Mouse (Mus musculus): ENCODE results near the gene Carnmt1. TPM values are rescaled to one million over a fixed set of nuclear protein-coding genes. Genes with fewer than 3 reads are reported as not detected.

Gene Carnmt1
- polyA plus RNA-seq, 1 experiment from 2014 or later = 26.5 TPM

- Histone ChIP-seq H3K27ac (ENCODE audit: low read depth, low read length) (no peak overlapping the region), H3K27me3 (ENCODE audit: control insufficient read depth, insufficient read depth, low read length) (0 out of 2 replicates have a peak, but pooled peaks cover 2% of the 10 kb centered on the region), H3K4me1 (ENCODE audit: control insufficient read depth, insufficient read depth, low read length) (no peaks in the 10 kb centered on the region), H3K9ac (ENCODE audit: low read depth, low read length) (no peak overlapping the region), H3K4me3 (ENCODE audit: low read depth, low read length) (no peak overlapping the region), H3K36me3 (ENCODE audit: control insufficient read depth, insufficient read depth, low read length) (no peaks in the 10 kb centered on the region), H3K9me3 (replicated peaks; ENCODE audit: control insufficient read depth, low read length) (no peaks in the 10 kb centered on the region), H3K4me2 (no peak overlapping the region)
- ATAC-seq (replicated peaks; ENCODE audit: insufficient number of reproducible peaks, low FRiP score, low TSS enrichment) = no peak
- 81% methylated on average over 5 of the region's 5 CpGs for WGBS (ENCODE audit: insufficient replicate concordance)
These were observed 32.6 kb upstream of the Carnmt1 start for GRCm38 (mm10) chr19:18637954-18638353.

GRCm38 (mm10) chr19:18638949-18639348 is 31.6 kb upstream of the Carnmt1 start:
- Histone ChIP-seq H3K27ac (ENCODE audit: low read depth, low read length) (no peak overlapping the region), H3K4me2 (no peak overlapping the region), H3K27me3 (ENCODE audit: control insufficient read depth, insufficient read depth, low read length) (no peaks in the 10 kb centered on the region), H3K4me1 (ENCODE audit: control insufficient read depth, insufficient read depth, low read length) (0 out of 2 replicates have a peak, but pooled peaks cover 2% of the 10 kb centered on the region), H3K9ac (ENCODE audit: low read depth, low read length) (no peak overlapping the region), H3K4me3 (ENCODE audit: low read depth, low read length) (no peak overlapping the region), H3K36me3 (ENCODE audit: control insufficient read depth, insufficient read depth, low read length) (no peaks in the 10 kb centered on the region), H3K9me3 (replicated peaks; ENCODE audit: control insufficient read depth, low read length) (no peaks in the 10 kb centered on the region)
- no peak for ATAC-seq (replicated peaks; ENCODE audit: insufficient number of reproducible peaks, low FRiP score, low TSS enrichment)
- WGBS (ENCODE audit: insufficient replicate concordance) = 60% methylated on average over 5 of the region's 5 CpGs

DNA sequence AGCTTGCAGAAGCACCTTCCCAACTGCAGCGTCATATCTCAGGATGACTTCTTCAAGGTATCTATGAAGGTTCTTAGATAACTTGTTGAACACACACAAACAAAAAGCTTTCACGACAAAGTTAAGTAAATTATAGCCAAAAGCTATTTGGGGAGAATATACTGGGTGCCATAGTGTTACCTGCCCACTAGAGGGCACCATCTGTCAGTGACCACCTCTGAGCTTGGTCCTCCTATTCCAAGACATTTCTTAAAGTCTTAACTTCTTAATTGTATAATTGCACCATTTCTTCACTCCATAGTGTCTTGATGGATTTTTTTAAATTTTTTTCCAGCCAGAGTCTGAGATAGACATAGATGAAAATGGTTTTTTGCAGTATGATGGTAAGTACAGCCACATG is 31.0 kb upstream of the Carnmt1 start:
- Histone ChIP-seq H3K27ac (ENCODE audit: low read depth, low read length) (no peak overlapping the region), H3K9ac (ENCODE audit: low read depth, low read length) (no peak overlapping the region), H3K4me3 (ENCODE audit: low read depth, low read length) (no peak overlapping the region), H3K4me2 (no peak overlapping the region), H3K4me1 (ENCODE audit: control insufficient read depth, insufficient read depth, low read length) (peaks cover 5% of the 10 kb centered on the region; the same call in 1 of the 2 replicates), H3K27me3 (ENCODE audit: control insufficient read depth, insufficient read depth, low read length) (no peaks in the 10 kb centered on the region), H3K36me3 (ENCODE audit: control insufficient read depth, insufficient read depth, low read length) (no peaks in the 10 kb centered on the region), H3K9me3 (replicated peaks; ENCODE audit: control insufficient read depth, low read length) (no peaks in the 10 kb centered on the region)
- WGBS (ENCODE audit: insufficient replicate concordance) = 27% methylated on average over 2 of the region's 2 CpGs
- no peak for ATAC-seq (replicated peaks; ENCODE audit: insufficient number of reproducible peaks, low FRiP score, low TSS enrichment)

DNA sequence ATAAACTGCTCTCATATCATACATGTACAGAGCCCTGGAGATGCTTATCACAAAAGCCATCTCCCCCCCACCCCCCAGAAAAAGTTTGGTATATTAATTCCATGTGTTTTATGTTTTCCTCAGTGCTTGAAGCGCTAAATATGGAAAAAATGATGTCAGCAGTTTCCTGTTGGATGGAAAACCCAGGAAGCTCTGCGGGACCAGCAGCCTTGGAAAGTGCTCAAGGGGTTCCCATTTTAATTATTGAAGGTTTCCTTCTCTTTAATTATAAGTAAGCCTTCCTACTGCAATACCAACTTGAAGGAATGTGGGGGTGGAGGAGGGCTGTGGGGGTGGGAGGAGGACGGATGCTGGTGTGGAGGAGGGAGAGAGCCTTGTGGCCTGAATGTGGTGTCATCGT is 29.6 kb upstream of the Carnmt1 start:
- H3K4me2 ChIP-seq = no peak overlapping the region

DNA sequence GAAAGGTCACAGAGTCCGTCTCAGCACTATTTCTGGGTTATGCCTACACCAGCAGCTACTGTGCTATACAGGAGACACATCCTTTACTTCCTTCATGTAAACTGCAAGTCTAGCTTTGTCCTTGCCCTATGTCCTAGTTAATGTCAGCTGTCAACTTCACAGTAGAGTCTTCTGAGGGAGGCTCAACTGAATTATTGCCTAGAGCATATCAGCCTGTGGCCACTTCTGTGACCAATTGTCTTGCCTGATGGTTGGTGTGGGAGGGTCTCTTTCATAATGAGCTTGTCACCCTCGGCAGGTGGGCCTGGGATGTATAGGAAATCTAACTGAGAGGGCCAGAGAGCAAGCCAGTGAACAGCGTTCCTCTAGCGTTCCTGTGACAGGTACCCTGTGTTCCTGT is 27.2 kb upstream of the Carnmt1 start:
- Histone ChIP-seq H3K36me3 (ENCODE audit: control insufficient read depth, insufficient read depth, low read length) (no peaks in the 10 kb centered on the region), H3K27me3 (ENCODE audit: control insufficient read depth, insufficient read depth, low read length) (no peaks in the 10 kb centered on the region), H3K9ac (ENCODE audit: low read depth, low read length) (no peak overlapping the region), H3K27ac (ENCODE audit: low read depth, low read length) (no peak overlapping the region), H3K4me1 (ENCODE audit: control insufficient read depth, insufficient read depth, low read length) (peaks cover 7% of the 10 kb centered on the region; the same call in 1 of the 2 replicates), H3K4me3 (ENCODE audit: low read depth, low read length) (no peak overlapping the region), H3K9me3 (replicated peaks; ENCODE audit: control insufficient read depth, low read length) (no peaks in the 10 kb centered on the region), H3K4me2 (no peak overlapping the region)
- ATAC-seq (replicated peaks; ENCODE audit: insufficient number of reproducible peaks, low FRiP score, low TSS enrichment) = no peak
- WGBS (ENCODE audit: insufficient replicate concordance) = 59% methylated on average over 4 of the region's 4 CpGs

More for the DNA sequence above, 29.6 kb upstream of the Carnmt1 start:
- Histone ChIP-seq H3K4me1 (ENCODE audit: control insufficient read depth, insufficient read depth, low read length) (peaks cover 5% of the 10 kb centered on the region; the same call in 1 of the 2 replicates), H3K27ac (ENCODE audit: low read depth, low read length) (no peak overlapping the region), H3K4me3 (ENCODE audit: low read depth, low read length) (no peak overlapping the region), H3K9ac (ENCODE audit: low read depth, low read length) (no peak overlapping the region), H3K9me3 (replicated peaks; ENCODE audit: control insufficient read depth, low read length) (no peaks in the 10 kb centered on the region), H3K36me3 (ENCODE audit: control insufficient read depth, insufficient read depth, low read length) (no peaks in the 10 kb centered on the region), H3K27me3 (ENCODE audit: control insufficient read depth, insufficient read depth, low read length) (no peaks in the 10 kb centered on the region)
- ATAC-seq (replicated peaks; ENCODE audit: insufficient number of reproducible peaks, low FRiP score, low TSS enrichment) = no peak
- 70% methylated on average over 4 of the region's 4 CpGs for WGBS (ENCODE audit: insufficient replicate concordance)

GRCm38 (mm10) chr19:18644084-18644483 is 26.5 kb upstream of the Carnmt1 start:
- H3K27ac ChIP-seq (ENCODE audit: low read depth, low read length) = no peak overlapping the region
- no peak overlapping the region for H3K4me2 ChIP-seq
- peaks cover 7% of the 10 kb centered on the region; the same call in 1 of the 2 replicates for H3K4me1 ChIP-seq (ENCODE audit: control insufficient read depth, insufficient read depth, low read length)
- WGBS (ENCODE audit: insufficient replicate concordance) = 61% methylated on average over 6 of the region's 6 CpGs
- no peak overlapping the region for H3K9ac ChIP-seq (ENCODE audit: low read depth, low read length)
- no peaks in the 10 kb centered on the region for H3K9me3 ChIP-seq (replicated peaks; ENCODE audit: control insufficient read depth, low read length)
- no peak; the same call in 1 of the 2 replicates for ATAC-seq (replicated peaks; ENCODE audit: insufficient number of reproducible peaks, low FRiP score, low TSS enrichment)
- H3K36me3 ChIP-seq (ENCODE audit: control insufficient read depth, insufficient read depth, low read length) = no peaks in the 10 kb centered on the region
- no peak overlapping the region for H3K4me3 ChIP-seq (ENCODE audit: low read depth, low read length)
- H3K27me3 ChIP-seq (ENCODE audit: control insufficient read depth, insufficient read depth, low read length) = no peaks in the 10 kb centered on the region

DNA sequence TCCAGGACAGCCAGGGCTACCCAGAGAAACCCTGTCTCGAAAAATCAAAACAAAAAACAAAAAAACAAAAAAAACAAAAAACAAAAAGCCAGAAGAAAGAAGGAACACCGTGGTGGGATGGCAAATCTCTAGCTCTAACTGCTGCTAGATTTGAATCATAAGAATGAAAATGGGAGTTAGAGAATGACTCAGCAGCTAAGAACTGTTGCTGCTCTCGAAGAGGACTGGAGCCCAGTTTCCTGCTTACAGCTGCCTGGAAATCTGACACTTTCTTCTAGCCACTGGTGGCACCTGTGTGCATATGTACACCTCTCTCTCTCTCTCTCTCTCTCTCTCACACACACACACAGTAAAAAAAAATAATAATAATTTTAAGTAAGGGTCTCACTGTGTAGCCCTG is 24.2 kb upstream of the Carnmt1 start:
- Histone ChIP-seq H3K9ac (ENCODE audit: low read depth, low read length) (no peak overlapping the region), H3K4me1 (ENCODE audit: control insufficient read depth, insufficient read depth, low read length) (peaks cover 12% of the 10 kb centered on the region; the same call in 1 of the 2 replicates), H3K27ac (ENCODE audit: low read depth, low read length) (no peak overlapping the region), H3K9me3 (replicated peaks; ENCODE audit: control insufficient read depth, low read length) (no peaks in the 10 kb centered on the region), H3K4me3 (ENCODE audit: low read depth, low read length) (no peak overlapping the region), H3K4me2 (no peak overlapping the region), H3K36me3 (ENCODE audit: control insufficient read depth, insufficient read depth, low read length) (no peaks in the 10 kb centered on the region), H3K27me3 (ENCODE audit: control insufficient read depth, insufficient read depth, low read length) (no peaks in the 10 kb centered on the region)
- WGBS (ENCODE audit: insufficient replicate concordance) = 52% methylated on average over 3 of the region's 3 CpGs
- ATAC-seq (replicated peaks; ENCODE audit: insufficient number of reproducible peaks, low FRiP score, low TSS enrichment) = no peak

DNA sequence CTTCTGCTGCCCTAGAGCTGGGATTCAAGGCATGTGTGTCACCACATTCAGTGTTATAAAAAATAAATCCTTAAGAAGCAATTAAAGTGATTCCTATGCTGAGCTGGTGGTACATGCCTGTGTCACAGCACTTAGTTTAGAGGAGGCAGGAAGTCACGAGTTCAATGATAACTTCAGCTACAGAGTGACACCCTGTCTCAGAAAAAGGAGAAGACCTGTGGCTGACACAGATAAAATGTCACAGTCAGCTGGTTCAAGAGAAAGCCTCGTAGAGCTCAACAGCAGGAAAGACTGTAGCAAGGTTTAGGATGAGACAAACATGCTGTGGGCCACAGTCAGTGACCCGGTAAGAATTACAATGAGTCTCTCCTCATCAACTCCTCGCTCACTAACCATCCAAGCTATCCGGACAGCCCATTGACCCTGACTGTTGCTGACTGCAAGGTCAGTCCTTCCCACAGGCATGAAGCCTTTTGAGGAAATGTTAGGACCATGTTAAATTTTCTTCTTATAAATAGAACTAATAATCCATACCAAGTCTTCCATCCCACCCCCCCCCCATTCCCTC is 23.6 kb upstream of the Carnmt1 start:
- no peaks in the 10 kb centered on the region for H3K36me3 ChIP-seq (ENCODE audit: control insufficient read depth, insufficient read depth, low read length)
- no peak overlapping the region for H3K4me2 ChIP-seq
- WGBS (ENCODE audit: insufficient replicate concordance) = 50% methylated on average over 5 of the region's 5 CpGs
- no peak overlapping the region for H3K27ac ChIP-seq (ENCODE audit: low read depth, low read length)
- no peaks in the 10 kb centered on the region for H3K9me3 ChIP-seq (replicated peaks; ENCODE audit: control insufficient read depth, low read length)
- H3K4me3 ChIP-seq (ENCODE audit: low read depth, low read length) = no peak overlapping the region
- ATAC-seq (replicated peaks; ENCODE audit: insufficient number of reproducible peaks, low FRiP score, low TSS enrichment) = no peak
- H3K4me1 ChIP-seq (ENCODE audit: control insufficient read depth, insufficient read depth, low read length) = peaks cover 12% of the 10 kb centered on the region; the same call in 1 of the 2 replicates
- H3K9ac ChIP-seq (ENCODE audit: low read depth, low read length) = no peak overlapping the region
- H3K27me3 ChIP-seq (ENCODE audit: control insufficient read depth, insufficient read depth, low read length) = no peaks in the 10 kb centered on the region

Measured in heart, embryonic 11.5 days (tissue).